Comparison of ENCODE assay signal across 22 mouse cellular contexts in the genomic region with DNA sequence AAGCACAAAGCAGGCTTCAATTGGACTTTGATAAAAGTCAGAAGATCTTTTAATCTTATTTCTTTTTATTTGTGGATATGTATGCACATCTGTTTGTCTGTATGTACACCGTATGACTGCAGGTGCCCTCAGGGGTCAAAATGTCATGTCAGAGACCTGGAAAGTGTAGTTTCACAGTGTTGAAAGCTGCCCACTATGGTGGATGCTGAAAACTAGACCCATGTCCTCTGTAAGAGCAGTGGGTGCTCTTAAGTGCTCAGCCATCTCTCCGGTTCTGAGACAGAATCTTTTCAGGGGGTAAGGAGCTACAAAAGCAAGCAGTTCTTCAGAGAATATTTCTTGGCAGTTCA.
A peak's percentile ranks its signal among the peaks of the same experiment; 100 is the strongest.
DNase-seq lines count a peak whose midpoint lies in the region; ATAC-seq lines count a peak whose summit lies in the region.
"Had no signal": no experiment of that assay in that cellular context is flagged by ENCODE, and none has a peak within 500 bp of the region (broad histone marks: within the 10 kb centered on the region; RNA-seq: fewer than 3 reads in every experiment).

No protein-coding gene starts in this region.

- no peak overlapping the region for H3K4me2 ChIP-seq in hindbrain, embryonic 11.5 days (replicated peaks; ENCODE audit: low read depth, low read length)
- H3K4me2 ChIP-seq in hindbrain, embryonic 14.5 days (replicated peaks), result no peak overlapping the region
- H3K4me2 ChIP-seq in midbrain, embryonic 11.5 days, result no peak overlapping the region
- no peak overlapping the region for H3K4me2 ChIP-seq in forebrain, embryonic 15.5 days (replicated peaks)
- no peak overlapping the region for H3K4me2 ChIP-seq in hindbrain, embryonic 16.5 days (ENCODE audit: low read length)
- H3K4me2 ChIP-seq: embryonic facial prominence, embryonic 12.5 days; heart, embryonic 12.5 days; limb, embryonic 12.5 days; liver, embryonic 15.5 days; lung, embryonic 14.5 days had no signal

- H3K9ac ChIP-seq in hindbrain, embryonic 11.5 days (ENCODE audit: low read depth, low read length), result no peak overlapping the region
- no peak overlapping the region for H3K9ac ChIP-seq in hindbrain, embryonic 14.5 days
- H3K9ac ChIP-seq in midbrain, embryonic 11.5 days (ENCODE audit: low read length), result no peak overlapping the region
- no peak overlapping the region for H3K9ac ChIP-seq in forebrain, embryonic 15.5 days (replicated peaks)
- H3K9ac ChIP-seq in hindbrain, embryonic 16.5 days (ENCODE audit: low read depth, low read length), result no peak overlapping the region
- H3K9ac ChIP-seq: embryonic facial prominence, embryonic 12.5 days; heart, embryonic 12.5 days; limb, embryonic 12.5 days; liver, embryonic 15.5 days; lung, embryonic 14.5 days had no signal

- ATAC-seq in hindbrain, embryonic 11.5 days (ENCODE audit: low FRiP score), result peak; percentile 38
- ATAC-seq in hindbrain, embryonic 14.5 days (ENCODE audit: low FRiP score), result no peak
- ATAC-seq in midbrain, embryonic 11.5 days (ENCODE audit: low FRiP score), result peak; percentile 52; the same call in 1 of the 2 replicates
- peak; percentile 55; the same call in 1 of the 2 replicates for ATAC-seq in forebrain, embryonic 15.5 days (replicated peaks)
- ATAC-seq in hindbrain, embryonic 16.5 days, result 0 out of 2 replicates have a peak, but pooled peaks have one; percentile 9
- ATAC-seq: CD4-positive, CD25-positive, alpha-beta regulatory T cell, adult 4 months; inflammation-experienced regulatory T-cells, adult 6 months had no signal

- no peak overlapping the region for H3K4me3 ChIP-seq in hindbrain, embryonic 11.5 days (ENCODE audit: low read depth, low read length)
- H3K4me3 ChIP-seq in hindbrain, embryonic 14.5 days (replicated peaks; ENCODE audit: low read length), result no peak overlapping the region
- H3K4me3 ChIP-seq in midbrain, embryonic 11.5 days (ENCODE audit: low read depth, low read length), result no peak overlapping the region
- no peak overlapping the region for H3K4me3 ChIP-seq in midbrain, embryonic 10.5 days
- no peak overlapping the region for H3K4me3 ChIP-seq in forebrain, embryonic 15.5 days
- H3K4me3 ChIP-seq in hindbrain, embryonic 16.5 days (ENCODE audit: low read length), result no peak overlapping the region
- H3K4me3 ChIP-seq: embryonic facial prominence, embryonic 12.5 days; heart, adult 2 months; heart, embryonic 12.5 days; layer of hippocampus, adult 2 months; limb, embryonic 12.5 days; liver, embryonic 15.5 days had no signal

- DNase-seq in hindbrain, embryonic 11.5 days (ENCODE audit: low spot score), result no peak
- DNase-seq in hindbrain, embryonic 14.5 days (ENCODE audit: low spot score), result no peak
- no peak for DNase-seq in midbrain, embryonic 11.5 days (ENCODE audit: low spot score, missing footprints)
- DNase-seq in midbrain, embryonic 10.5 days (ENCODE audit: low spot score), result no peak
- no peak for DNase-seq in Muller cell, postnatal 12 days (ENCODE audit: inconsistent ontology term)
- DNase-seq: adrenal gland, postnatal 25 days; cerebellum, adult 11-12 months; heart, adult 2 months; heart, postnatal 4 days; thymus, adult 18-20 months; thymus, postnatal 25 days had no signal

- WGBS in hindbrain, embryonic 11.5 days, result 79% methylated on average over 2 of the region's 2 CpGs
- 85% methylated on average over 2 of the region's 2 CpGs for WGBS in hindbrain, embryonic 14.5 days
- WGBS in midbrain, embryonic 11.5 days, result 85% methylated on average over 2 of the region's 2 CpGs
- WGBS in midbrain, embryonic 10.5 days, result 90% methylated on average over 2 of the region's 2 CpGs
- 89% methylated on average over 2 of the region's 2 CpGs for WGBS in forebrain, embryonic 15.5 days
- WGBS in hindbrain, embryonic 16.5 days, result 93% methylated on average over 2 of the region's 2 CpGs

- no peak overlapping the region for H3K27ac ChIP-seq in hindbrain, embryonic 11.5 days (ENCODE audit: low read depth, low read length)
- no peak overlapping the region for H3K27ac ChIP-seq in hindbrain, embryonic 14.5 days
- no peak overlapping the region for H3K27ac ChIP-seq in midbrain, embryonic 11.5 days (ENCODE audit: low read depth, low read length)
- no peak overlapping the region for H3K27ac ChIP-seq in midbrain, embryonic 10.5 days (replicated peaks)
- no peak overlapping the region for H3K27ac ChIP-seq in forebrain, embryonic 15.5 days (replicated peaks)
- H3K27ac ChIP-seq in hindbrain, embryonic 16.5 days (ENCODE audit: low read depth, low read length), result no peak overlapping the region
- H3K27ac ChIP-seq: embryonic facial prominence, embryonic 12.5 days; heart, adult 2 months; layer of hippocampus, adult 2 months; limb, embryonic 12.5 days; liver, embryonic 15.5 days; stomach, postnatal 0 days had no signal

- H3K36me3 ChIP-seq in hindbrain, embryonic 11.5 days (ENCODE audit: control insufficient read depth, insufficient read depth, low read length), result no peaks in the 10 kb centered on the region
- no peaks in the 10 kb centered on the region for H3K36me3 ChIP-seq in hindbrain, embryonic 14.5 days (replicated peaks; ENCODE audit: control insufficient read depth, insufficient read depth)
- no peaks in the 10 kb centered on the region for H3K36me3 ChIP-seq in midbrain, embryonic 11.5 days (ENCODE audit: control insufficient read depth, insufficient read depth, low read length)
- H3K36me3 ChIP-seq in midbrain, embryonic 10.5 days, result no peaks in the 10 kb centered on the region
- H3K36me3 ChIP-seq in forebrain, embryonic 15.5 days, result no peaks in the 10 kb centered on the region
- H3K36me3 ChIP-seq in hindbrain, embryonic 16.5 days (ENCODE audit: control insufficient read depth, insufficient read depth, low read length), result no peaks in the 10 kb centered on the region
- H3K36me3 ChIP-seq: embryonic facial prominence, embryonic 12.5 days; heart, embryonic 12.5 days; limb, embryonic 12.5 days; liver, embryonic 15.5 days had no signal

- no peaks in the 10 kb centered on the region for H3K4me1 ChIP-seq in hindbrain, embryonic 11.5 days (replicated peaks; ENCODE audit: control insufficient read depth, insufficient read depth, low read length)
- H3K4me1 ChIP-seq in hindbrain, embryonic 14.5 days (replicated peaks; ENCODE audit: control insufficient read depth, insufficient read depth, low read length), result 0 out of 2 replicates have a peak, but pooled peaks cover under 1% of the 10 kb centered on the region
- no peaks in the 10 kb centered on the region for H3K4me1 ChIP-seq in midbrain, embryonic 11.5 days (ENCODE audit: control insufficient read depth, insufficient read depth, low read length)
- H3K4me1 ChIP-seq in midbrain, embryonic 10.5 days, result no peaks in the 10 kb centered on the region
- no peaks in the 10 kb centered on the region for H3K4me1 ChIP-seq in forebrain, embryonic 15.5 days
- peaks cover 2% of the 10 kb centered on the region; the same call in 1 of the 2 replicates for H3K4me1 ChIP-seq in hindbrain, embryonic 16.5 days (ENCODE audit: control insufficient read depth, insufficient read depth, low read depth, low read length)
- H3K4me1 ChIP-seq: embryonic facial prominence, embryonic 12.5 days; heart, embryonic 12.5 days; limb, embryonic 12.5 days; liver, embryonic 15.5 days had no signal

- H3K27me3 ChIP-seq in hindbrain, embryonic 11.5 days (ENCODE audit: control insufficient read depth, insufficient read depth, low read length), result no peaks in the 10 kb centered on the region
- no peaks in the 10 kb centered on the region for H3K27me3 ChIP-seq in hindbrain, embryonic 14.5 days (ENCODE audit: control insufficient read depth, insufficient read depth, low read length)
- no peaks in the 10 kb centered on the region for H3K27me3 ChIP-seq in midbrain, embryonic 11.5 days (ENCODE audit: control insufficient read depth, insufficient read depth, low read length)
- H3K27me3 ChIP-seq in midbrain, embryonic 10.5 days (ENCODE audit: low read depth, poor library complexity, severe bottlenecking), result no peaks in the 10 kb centered on the region
- no peaks in the 10 kb centered on the region for H3K27me3 ChIP-seq in forebrain, embryonic 15.5 days
- no peaks in the 10 kb centered on the region for H3K27me3 ChIP-seq in hindbrain, embryonic 16.5 days (replicated peaks; ENCODE audit: control insufficient read depth, insufficient read depth, low read length)
- H3K27me3 ChIP-seq: embryonic facial prominence, embryonic 12.5 days; heart, embryonic 12.5 days; limb, embryonic 12.5 days; liver, embryonic 15.5 days had no signal

- no peaks in the 10 kb centered on the region for H3K9me3 ChIP-seq in hindbrain, embryonic 11.5 days (ENCODE audit: control insufficient read depth, low read length)
- H3K9me3 ChIP-seq in hindbrain, embryonic 14.5 days (ENCODE audit: control insufficient read depth, low read length), result no peaks in the 10 kb centered on the region
- no peaks in the 10 kb centered on the region for H3K9me3 ChIP-seq in midbrain, embryonic 11.5 days (ENCODE audit: control insufficient read depth, low read length)
- H3K9me3 ChIP-seq in midbrain, embryonic 10.5 days (replicated peaks), result no peaks in the 10 kb centered on the region
- no peaks in the 10 kb centered on the region for H3K9me3 ChIP-seq in forebrain, embryonic 15.5 days
- no peaks in the 10 kb centered on the region for H3K9me3 ChIP-seq in hindbrain, embryonic 16.5 days (ENCODE audit: control insufficient read depth, low read length)
- H3K9me3 ChIP-seq: embryonic facial prominence, embryonic 12.5 days; heart, embryonic 12.5 days; limb, embryonic 12.5 days; liver, embryonic 15.5 days had no signal
